Mouse (Mus musculus) forebrain, embryonic 16.5 days (tissue): ENCODE data around the gene Ankrd13d. TPM values are rescaled to one million over a fixed set of nuclear protein-coding genes. Genes with fewer than 3 reads are reported as not detected.

Experiments
- ATAC-seq: fragments of 200-750 bp; cut with Nextera tagmentation; 2 replicates; pipeline ENCODE4 v1.8.0; 2017; ENCODE audit warnings: mild to moderate bottlenecking, moderate library complexity
- H3K27ac ChIP-seq: fragments of 300-500 bp; sonication (generic); 2 replicates; pipeline ENCODE4 v1.5.1; 2014; ENCODE audit warnings: low read length, control low read depth
- H3K27me3 ChIP-seq: fragments of 300-500 bp; sonication (generic); replicated peaks from 2 replicates; pipeline ENCODE4 v1.6.1; 2014; ENCODE audit warnings: low read length; ENCODE audit not compliant: control insufficient read depth, insufficient read depth
- H3K36me3 ChIP-seq: fragments of 300-500 bp; sonication (generic); 2 replicates; pipeline ENCODE4 v1.6.1; 2014; ENCODE audit not compliant: control insufficient read depth, insufficient read depth
- H3K4me1 ChIP-seq: fragments of 300-500 bp; sonication (generic); replicated peaks from 2 replicates; pipeline ENCODE4 v1.6.1; 2014; ENCODE audit warnings: low read length; ENCODE audit not compliant: control insufficient read depth, insufficient read depth
- H3K4me2 ChIP-seq: fragments of 300-500 bp; sonication (generic); 2 replicates; pipeline ENCODE4 v1.6.1; 2014; ENCODE audit warnings: mild to moderate bottlenecking, low read length, control low read depth
- H3K4me3 ChIP-seq: fragments of 300-500 bp; sonication (generic); replicated peaks from 2 replicates; pipeline ENCODE4 v1.5.1; 2014; ENCODE audit warnings: mild to moderate bottlenecking, low read length, control low read depth
- H3K9ac ChIP-seq: fragments of 300-500 bp; sonication (generic); replicated peaks from 2 replicates; pipeline ENCODE4 v1.6.1; 2014; ENCODE audit warnings: low read depth, low read length, control low read depth
- H3K9me3 ChIP-seq: fragments of 300-500 bp; sonication (generic); 2 replicates; pipeline ENCODE4 v1.6.1; 2016; ENCODE audit warnings: low read length; ENCODE audit not compliant: control insufficient read depth
- WGBS: fragments of 180-500 bp; shearing (Covaris S2); extraction: QIAGEN DNeasy Blood & Tissue Kit; methylation state at CpG from one replicate; pipeline ENCODE4 v1.1.7; 2014; 5-methylcytosine and 5-hydroxymethylcytosine counted together
- microRNA-seq: library from miRNA; unstranded; fragments of <30 nt; microRNA quantifications from one replicate; pipeline ENCODE4, GENCODE M21; 2017
- polyA plus RNA-seq: library from polyadenylated mRNA; unstranded; fragments of >200 nt; fragmentation: Nextera tagmentation; extraction: Ambion mirVana; gene quantifications from 2 replicates; pipeline ENCODE4 v1.2.1, GENCODE M21; 2015

Gene Ankrd13d
- polyA plus RNA-seq, 1 experiment from 2014 or later: 38.6 TPM

DNA sequence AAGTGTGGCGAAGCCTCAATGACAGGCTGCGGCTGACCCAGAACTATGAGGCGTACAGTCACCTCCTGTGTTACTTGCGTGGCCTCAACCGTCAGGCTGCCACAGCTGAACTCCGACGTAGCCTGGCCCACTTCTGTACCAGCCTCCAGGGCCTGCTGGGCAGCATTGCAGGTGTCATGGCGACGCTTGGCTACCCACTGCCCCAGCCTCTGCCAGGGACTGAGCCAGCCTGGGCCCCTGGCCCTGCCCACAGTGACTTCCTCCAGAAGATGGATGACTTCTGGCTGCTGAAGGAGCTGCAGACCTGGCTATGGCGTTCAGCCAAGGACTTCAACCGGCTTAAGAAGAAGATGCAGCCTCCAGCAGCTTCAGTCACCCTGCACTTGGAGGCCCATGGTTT lies 60.8 kb downstream of the Ankrd13d start:
- no peak for ATAC-seq
- H3K9ac ChIP-seq: no peak overlapping the region
- 85% methylated on average over 11 of the region's 11 CpGs for WGBS
- H3K27ac ChIP-seq: no peak overlapping the region
- H3K4me3 ChIP-seq: no peak overlapping the region
- H3K4me1 ChIP-seq: peaks cover 15% of the 10 kb centered on the region
- H3K27me3 ChIP-seq: 0 out of 2 replicates have a peak, but pooled peaks cover 2% of the 10 kb centered on the region
- no peaks in the 10 kb centered on the region for H3K9me3 ChIP-seq
- no peak overlapping the region for H3K4me2 ChIP-seq
- no peaks in the 10 kb centered on the region for H3K36me3 ChIP-seq

DNA sequence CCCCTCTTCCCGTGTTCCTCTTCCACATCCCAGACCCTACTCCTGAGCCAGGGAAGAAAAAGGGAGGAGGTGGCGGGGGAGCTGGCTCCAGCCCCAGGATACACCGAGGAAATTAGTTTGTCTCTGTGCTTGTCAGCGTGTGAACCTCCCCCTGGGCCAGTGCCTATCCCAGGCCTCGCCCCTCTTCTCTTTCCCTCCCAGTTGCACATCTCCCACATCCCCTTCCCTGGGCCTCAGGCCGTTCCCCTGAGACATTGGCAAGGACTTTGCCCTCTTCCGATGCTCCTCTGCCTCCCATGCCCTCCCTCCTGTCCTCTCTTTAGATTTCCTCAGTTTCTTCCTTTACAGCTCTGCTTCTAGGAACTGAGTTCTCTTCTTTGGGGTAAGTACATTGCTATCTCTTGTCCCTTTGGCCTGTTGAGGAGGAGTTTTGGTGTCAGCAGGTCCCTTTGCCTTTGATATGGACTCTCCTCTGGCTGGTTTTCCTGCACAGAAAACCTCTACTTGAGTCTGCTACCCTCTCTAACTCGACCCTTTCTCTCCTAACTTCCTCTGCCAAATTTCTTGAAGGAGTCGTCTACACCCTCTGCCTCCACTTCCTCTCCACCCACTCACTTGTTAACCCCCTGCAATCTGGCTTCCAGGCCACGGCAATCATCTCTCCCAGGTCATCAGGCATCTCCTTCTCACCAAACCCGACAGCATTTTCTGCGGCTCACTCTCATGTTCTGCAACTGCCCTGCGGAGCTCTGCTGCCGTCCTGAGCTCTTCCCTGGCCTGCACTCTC lies 61.8 kb downstream of the Ankrd13d start:
- H3K9ac ChIP-seq: 0 out of 2 replicates have a peak overlapping the region, but pooled peaks have one; percentile 5
- ATAC-seq: no peak

DNA sequence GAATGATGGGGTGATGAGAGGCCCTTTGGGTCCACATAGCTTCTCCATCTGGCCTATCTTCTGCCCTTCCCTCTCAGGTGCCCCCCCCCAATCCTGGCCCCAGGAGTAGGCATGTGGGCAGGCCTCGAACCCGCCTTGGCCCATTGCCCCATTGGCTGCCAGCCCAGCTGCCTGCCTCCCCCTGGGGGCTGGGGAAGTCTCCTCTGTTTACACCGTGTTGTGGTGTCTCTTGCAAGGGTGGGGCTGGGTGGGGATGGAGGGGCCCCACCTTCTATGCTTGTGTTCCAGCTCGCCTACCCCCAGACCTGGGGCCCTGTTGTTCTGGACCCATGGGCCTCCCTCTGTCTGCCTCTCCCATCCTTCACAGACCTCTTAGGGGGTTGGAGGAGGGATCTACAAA lies 62.5 kb downstream of the Ankrd13d start:
- Histone ChIP-seq H3K4me1 (peaks cover 17% of the 10 kb centered on the region), H3K36me3 (no peaks in the 10 kb centered on the region), H3K27me3 (peaks cover 9% of the 10 kb centered on the region), H3K9me3 (no peaks in the 10 kb centered on the region), H3K9ac (no peak overlapping the region), H3K4me2 (no peak overlapping the region), H3K27ac (no peak overlapping the region), H3K4me3 (no peak overlapping the region)
- WGBS: 52% methylated on average over 4 of the region's 4 CpGs
- ATAC-seq: no peak

More for the DNA sequence above, 61.8 kb downstream of the Ankrd13d start:
- no peaks in the 10 kb centered on the region for H3K9me3 ChIP-seq
- peaks cover 15% of the 10 kb centered on the region for H3K4me1 ChIP-seq
- H3K27me3 ChIP-seq: peaks cover 5% of the 10 kb centered on the region
- no peak overlapping the region for H3K4me3 ChIP-seq
- no peak overlapping the region for H3K27ac ChIP-seq
- H3K36me3 ChIP-seq: no peaks in the 10 kb centered on the region
- H3K4me2 ChIP-seq: no peak overlapping the region
- 44% methylated on average over 14 of the region's 14 CpGs for WGBS

Small RNA genes within 50 kb of the gene (microRNA-seq; reads per million reads assigned to microRNA genes)
- 0.62 reads per million for gene Mir6985

Other genes starting within 250 kb of the Ankrd13d start
- 402 and 460 TPM in 2 replicates for gene Gstp1, start 245.2 kb downstream of the Ankrd13d start, polyA plus RNA-seq
- 1.1 and 4.1 TPM in 2 replicates for gene Gstp2, start 237.1 kb downstream of the Ankrd13d start, polyA plus RNA-seq
- not detected in 2 replicates for gene Gstp3, start 223.6 kb downstream of the Ankrd13d start, polyA plus RNA-seq
- not detected in 2 replicates for gene Cabp2, start 201.6 kb downstream of the Ankrd13d start, polyA plus RNA-seq
- gene Cdk2ap2, start 186.0 kb downstream of the Ankrd13d start, polyA plus RNA-seq: 76.6 and 80.3 TPM in 2 replicates
- gene Pitpnm1, start 183.1 kb downstream of the Ankrd13d start, polyA plus RNA-seq: 49.6 and 75.5 TPM in 2 replicates
- 91.4 and 91.6 TPM in 2 replicates for gene Aip, start 157.3 kb downstream of the Ankrd13d start, polyA plus RNA-seq
- gene Gpr152, start 143.3 kb downstream of the Ankrd13d start, polyA plus RNA-seq: not detected in 2 replicates
- gene Cabp4, start 139.1 kb downstream of the Ankrd13d start, polyA plus RNA-seq: 0.22 TPM in 1 of 2 replicates, not detected in the other
- gene Coro1b, start 134.5 kb downstream of the Ankrd13d start, polyA plus RNA-seq: 143 and 145 TPM in 2 replicates
- gene Ptprcap, start 129.5 kb downstream of the Ankrd13d start, polyA plus RNA-seq: 0.39 TPM in 1 of 2 replicates, not detected in the other
- 52.6 and 59.8 TPM in 2 replicates for gene Rps6kb2, start 119.8 kb downstream of the Ankrd13d start, polyA plus RNA-seq
- 2.8 and 4.1 TPM in 2 replicates for gene Carns1, start 107.7 kb downstream of the Ankrd13d start, polyA plus RNA-seq
- gene Tbc1d10c, start 91.9 kb downstream of the Ankrd13d start, polyA plus RNA-seq: 0.29 and 0.42 TPM in 2 replicates
- 551 and 574 TPM in 2 replicates for gene Ppp1ca, start 91.1 kb downstream of the Ankrd13d start, polyA plus RNA-seq
- 22.6 and 26.1 TPM in 2 replicates for gene Rad9a, start 81.5 kb downstream of the Ankrd13d start, polyA plus RNA-seq
- 0.40 and 0.49 TPM in 2 replicates for gene Clcf1, start 68.9 kb downstream of the Ankrd13d start, polyA plus RNA-seq
- not detected in 2 replicates for gene AC109138.7, start 68.8 kb downstream of the Ankrd13d start, polyA plus RNA-seq
- 19.6 and 21.9 TPM in 2 replicates for gene Pold4, start 51.2 kb downstream of the Ankrd13d start, polyA plus RNA-seq
- 7.2 and 11.8 TPM in 2 replicates for gene Ssh3, start 14.0 kb downstream of the Ankrd13d start, polyA plus RNA-seq
- 20.6 and 28.1 TPM in 2 replicates for gene Grk2, start 23.1 kb upstream of the Ankrd13d start, polyA plus RNA-seq
- 38.9 and 42.1 TPM in 2 replicates for gene Kdm2a, start 115.1 kb upstream of the Ankrd13d start, polyA plus RNA-seq
- 5.3 and 5.7 TPM in 2 replicates for gene Rhod, start 156.3 kb upstream of the Ankrd13d start, polyA plus RNA-seq
- 1.8 and 2.2 TPM in 2 replicates for gene Syt12, start 194.3 kb upstream of the Ankrd13d start, polyA plus RNA-seq
- not detected in 2 replicates for gene 2010003K11Rik, start 215.4 kb upstream of the Ankrd13d start, polyA plus RNA-seq
- 30.6 and 33.3 TPM in 2 replicates for gene Pcx, start 227.3 kb upstream of the Ankrd13d start, polyA plus RNA-seq